Mouse (Mus musculus) kidney, adult 2 months (tissue): Measurements from ENCODE around the gene Fam219a. TPM values are rescaled to one million over a fixed set of nuclear protein-coding genes. Genes with fewer than 3 reads are reported as not detected.

Source experiments
- DNase-seq: peaks from one replicate; pipeline ENCODE4 v3.0.0; 2021
- H3K27ac ChIP-seq: fragments of 200-500 bp; 2 replicates; pipeline ENCODE4 v1.5.1; 2012; ENCODE audit warnings: low read depth, low read length, control low read depth, inconsistent platforms; ENCODE audit not compliant: insufficient read depth
- H3K27me3 ChIP-seq: fragments of 200-500 bp; replicated peaks from 2 replicates; pipeline ENCODE4 v1.6.1; 2012; ENCODE audit warnings: mild to moderate bottlenecking, moderate library complexity, low read length, inconsistent platforms; ENCODE audit not compliant: control insufficient read depth, insufficient read depth
- H3K36me3 ChIP-seq: fragments of 200-500 bp; 2 replicates; pipeline ENCODE4 v1.6.1; 2012; ENCODE audit warnings: mild to moderate bottlenecking, moderate library complexity, low read length, inconsistent platforms; ENCODE audit not compliant: control insufficient read depth, insufficient read depth
- H3K4me1 ChIP-seq: fragments of 200-500 bp; 2 replicates; pipeline ENCODE4 v1.6.1; 2011; ENCODE audit warnings: low read length; ENCODE audit not compliant: control insufficient read depth, insufficient read depth
- H3K4me3 ChIP-seq: fragments of 200-500 bp; 2 replicates; pipeline ENCODE4 v1.5.1; 2011; ENCODE audit warnings: mild to moderate bottlenecking, low read depth, low read length, control low read depth; ENCODE audit not compliant: insufficient read depth
- CTCF ChIP-seq: fragments of 200-500 bp; conservative IDR thresholded peaks from 2 replicates; pipeline ENCODE4 v1.5.1; 2011; ENCODE audit warnings: low read depth, mild to moderate bottlenecking, control low read depth, low read length, moderate library complexity, mixed read lengths; ENCODE audit not compliant: insufficient read depth, insufficient read length
- POLR2A ChIP-seq: fragments of 200-500 bp; IDR thresholded peaks from one replicate; pipeline ENCODE4 v1.6.1; 2011; ENCODE audit warnings: low read depth, low read length, control low read depth
- WGBS: fragments of 180-500 bp; shearing (Covaris S2); methylation state at CpG from one replicate; pipeline ENCODE4 v1.1.7; 2018; 5-methylcytosine and 5-hydroxymethylcytosine counted together
- polyA plus RNA-seq: library from polyadenylated mRNA; depleted of rRNA; stranded (reverse); fragments of >200 nt; gene quantifications from 2 replicates; pipeline ENCODE4 v1.2.3, GENCODE M21; 2012; rRNA removed

The Fam219a gene
- polyA plus RNA-seq: 16.4 and 18.4 TPM in 2 replicates

GRCm38 (mm10) chr4:41569411-41569885, at the start of gene Fam219a, which contains the start of gene Dnaic1:
Gene Fam219a (minus strand): TSS chr4:41569538.
Gene Dnaic1 (plus strand): TSS chr4:41569775.
- no peaks in the 10 kb centered on the region for H3K27me3 ChIP-seq
- peaks cover 5% of the 10 kb centered on the region; the same call in 1 of the 2 replicates for H3K4me1 ChIP-seq
- peak; percentile 99 for DNase-seq
- peak within 1 kb of the TSS; percentile 69 for H3K4me3 ChIP-seq
- H3K27ac ChIP-seq: no peak within 1 kb of the TSS; the same call in 1 of the 2 replicates
- under 1% methylated on average over 41 of the region's 41 CpGs for WGBS
- no peaks in the 10 kb centered on the region for H3K36me3 ChIP-seq
- peak; percentile 67 for TF ChIP-seq POLR2A
- peak; percentile 47 for TF ChIP-seq CTCF

GRCm38 (mm10) chr4:41615661-41616599, 46.6 kb upstream of the Fam219a start:
- Histone ChIP-seq H3K4me1 (no peaks in the 10 kb centered on the region), H3K4me3 (no peak overlapping the region), H3K27me3 (no peaks in the 10 kb centered on the region), H3K27ac (no peak overlapping the region), H3K36me3 (no peaks in the 10 kb centered on the region)
- no peak for DNase-seq
- TF ChIP-seq CTCF (peak; percentile 28; the same call in 1 of the 2 replicates), POLR2A (no peak)
- 73% methylated on average over 9 of the region's 9 CpGs for WGBS

- H3K4me3 ChIP-seq: no peak overlapping the region
- no peaks in the 10 kb centered on the region for H3K4me1 ChIP-seq
- TF ChIP-seq POLR2A: no peak
- peak; percentile 94 for TF ChIP-seq CTCF
- H3K36me3 ChIP-seq: no peaks in the 10 kb centered on the region
- peak; percentile 80 for DNase-seq
- no peaks in the 10 kb centered on the region for H3K27me3 ChIP-seq
- H3K27ac ChIP-seq: no peak overlapping the region
- WGBS: 9% methylated on average over 7 of the region's 7 CpGs
These were observed 44.8 kb upstream of the Fam219a start for GRCm38 (mm10) chr4:41614156-41614555.

GRCm38 (mm10) chr4:41612166-41612565, 42.8 kb upstream of the Fam219a start:
- 73% methylated on average over 8 of the region's 8 CpGs for WGBS
- no peaks in the 10 kb centered on the region for H3K36me3 ChIP-seq
- TF ChIP-seq POLR2A (no peak), CTCF (no peak)

GRCm38 (mm10) chr4:41610594-41610980, 41.2 kb upstream of the Fam219a start:
- 24% methylated on average over 6 of the region's 6 CpGs for WGBS
- DNase-seq: no peak
- H3K4me3 ChIP-seq: no peak overlapping the region

More at GRCm38 (mm10) chr4:41612166-41612565, 42.8 kb upstream of the Fam219a start:
- Histone ChIP-seq H3K27ac (no peak overlapping the region), H3K27me3 (no peaks in the 10 kb centered on the region), H3K4me3 (no peak overlapping the region), H3K4me1 (no peaks in the 10 kb centered on the region)
- no peak for DNase-seq

GRCm38 (mm10) chr4:41609681-41610593, 40.6 kb upstream of the Fam219a start:
- H3K36me3 ChIP-seq: no peaks in the 10 kb centered on the region
- H3K27me3 ChIP-seq: no peaks in the 10 kb centered on the region
- no peak overlapping the region for H3K27ac ChIP-seq
- no peak overlapping the region for H3K4me3 ChIP-seq
- DNase-seq: no peak
- H3K4me1 ChIP-seq: no peaks in the 10 kb centered on the region
- WGBS: 85% methylated on average over 10 of the region's 10 CpGs
- no peak for TF ChIP-seq POLR2A
- TF ChIP-seq CTCF: peak; percentile 48

More at GRCm38 (mm10) chr4:41610594-41610980, 41.2 kb upstream of the Fam219a start:
- Histone ChIP-seq H3K27ac (no peak overlapping the region), H3K27me3 (no peaks in the 10 kb centered on the region), H3K4me1 (no peaks in the 10 kb centered on the region), H3K36me3 (no peaks in the 10 kb centered on the region)
- no peak for TF ChIP-seq POLR2A
- no peak for TF ChIP-seq CTCF
